Mouse (Mus musculus) forebrain, embryonic 14.5 days (tissue): ENCODE results near the gene Rbp1. TPM values are rescaled to one million over a fixed set of nuclear protein-coding genes. Genes with fewer than 3 reads are reported as not detected.
A peak's percentile ranks its signal among the peaks of the same experiment; 100 is the strongest.

Experiments
- ATAC-seq: fragments of 200-750 bp; cut with Nextera tagmentation; 2 replicates; pipeline ENCODE4 v1.8.0; 2017; ENCODE audit warnings: mild to moderate bottlenecking, moderate library complexity
- DNase-seq: peaks from one replicate; pipeline ENCODE4 v3.0.0-alpha.2; 2015; ENCODE audit warnings: low spot score
- H3K27ac ChIP-seq: fragments of 300-500 bp; sonication (generic); 2 replicates; pipeline ENCODE4 v1.5.1; 2014; ENCODE audit warnings: low read depth, mild to moderate bottlenecking, control low read depth, low read length, moderate library complexity
- H3K27me3 ChIP-seq: fragments of 300-500 bp; sonication (generic); replicated peaks from 2 replicates; pipeline ENCODE4 v1.6.1; 2014; ENCODE audit warnings: low read length, control low read depth, mixed read lengths; ENCODE audit not compliant: control insufficient read depth, insufficient read depth
- H3K36me3 ChIP-seq: fragments of 300-500 bp; sonication (generic); 2 replicates; pipeline ENCODE4 v1.6.1; 2014; ENCODE audit warnings: low read length, control low read depth; ENCODE audit not compliant: control insufficient read depth, insufficient read depth
- H3K4me1 ChIP-seq: fragments of 300-500 bp; sonication (generic); 2 replicates; pipeline ENCODE4 v1.6.1; 2014; ENCODE audit warnings: antibody characterized with exemption, low read length, control low read depth; ENCODE audit not compliant: control insufficient read depth, insufficient read depth
- H3K4me2 ChIP-seq: fragments of 300-500 bp; sonication (generic); 2 replicates; pipeline ENCODE4 v1.6.1; 2014; ENCODE audit warnings: mild to moderate bottlenecking, control low read depth, low read length
- H3K4me3 ChIP-seq: fragments of 300-500 bp; sonication (generic); 2 replicates; pipeline ENCODE4 v1.5.1; 2014; ENCODE audit warnings: low read depth, low read length, control low read depth
- H3K9ac ChIP-seq: fragments of 300-500 bp; sonication (generic); 2 replicates; pipeline ENCODE4 v1.6.1; 2014; ENCODE audit warnings: mild to moderate bottlenecking, low read length, control low read depth, moderate library complexity
- H3K9me3 ChIP-seq: fragments of 300-500 bp; sonication (generic); replicated peaks from 2 replicates; pipeline ENCODE4 v1.6.1; 2016; ENCODE audit warnings: low read length, control low read depth, mixed read lengths; ENCODE audit not compliant: control insufficient read depth
- WGBS: fragments of 180-500 bp; shearing (Covaris S2); extraction: QIAGEN DNeasy Blood & Tissue Kit; methylation state at CpG from one replicate; pipeline ENCODE4 v1.1.7; 2014; 5-methylcytosine and 5-hydroxymethylcytosine counted together
- polyA plus RNA-seq: library from polyadenylated mRNA; unstranded; fragments of >200 nt; fragmentation: Nextera tagmentation; extraction: Ambion mirVana; gene quantifications from 2 replicates; pipeline ENCODE4 v1.2.1, GENCODE M21; 2014

Gene Rbp1
- polyA plus RNA-seq, 1 experiment from 2014 or later, result 66.1 TPM

GRCm38 (mm10) chr9:98430528-98430927 is 7.8 kb downstream of the Rbp1 start:
- DNase-seq, result no peak
- Histone ChIP-seq H3K4me1 (peaks cover 14% of the 10 kb centered on the region), H3K9ac (no peak overlapping the region), H3K27ac (no peak overlapping the region), H3K9me3 (no peaks in the 10 kb centered on the region), H3K36me3 (no peaks in the 10 kb centered on the region), H3K27me3 (no peaks in the 10 kb centered on the region), H3K4me3 (no peak overlapping the region), H3K4me2 (no peak overlapping the region)
- 80% methylated on average over 3 of the region's 3 CpGs for WGBS
- ATAC-seq, result no peak

DNA sequence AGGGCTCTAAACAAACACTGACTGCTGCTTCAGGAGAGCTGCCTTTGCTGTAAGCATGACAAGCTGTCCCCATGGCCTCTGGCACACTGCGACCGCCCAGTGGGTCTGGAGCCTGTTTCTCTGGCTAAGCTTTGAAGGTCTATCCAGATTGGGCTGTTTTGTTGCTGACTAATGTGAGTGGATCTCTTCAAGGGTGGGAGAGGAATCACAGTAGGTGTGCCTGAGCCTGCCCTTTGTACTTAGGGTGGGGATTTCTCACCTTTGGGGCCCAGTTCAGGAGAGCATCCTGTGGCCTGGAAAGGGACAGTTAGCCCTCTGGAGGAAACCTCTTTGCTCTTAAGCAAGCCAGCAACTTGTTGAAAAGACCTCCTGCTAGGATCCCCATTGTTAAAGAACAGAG is 10.3 kb downstream of the Rbp1 start:
- WGBS, result 37% methylated on average over 2 of the region's 2 CpGs
- H3K27me3 ChIP-seq, result no peaks in the 10 kb centered on the region
- no peak for ATAC-seq
- H3K27ac ChIP-seq, result no peak overlapping the region
- DNase-seq, result no peak
- no peak overlapping the region for H3K4me2 ChIP-seq
- H3K4me3 ChIP-seq, result no peak overlapping the region
- no peaks in the 10 kb centered on the region for H3K9me3 ChIP-seq
- no peak overlapping the region for H3K9ac ChIP-seq
- no peaks in the 10 kb centered on the region for H3K36me3 ChIP-seq
- H3K4me1 ChIP-seq, result peaks cover 11% of the 10 kb centered on the region

DNA sequence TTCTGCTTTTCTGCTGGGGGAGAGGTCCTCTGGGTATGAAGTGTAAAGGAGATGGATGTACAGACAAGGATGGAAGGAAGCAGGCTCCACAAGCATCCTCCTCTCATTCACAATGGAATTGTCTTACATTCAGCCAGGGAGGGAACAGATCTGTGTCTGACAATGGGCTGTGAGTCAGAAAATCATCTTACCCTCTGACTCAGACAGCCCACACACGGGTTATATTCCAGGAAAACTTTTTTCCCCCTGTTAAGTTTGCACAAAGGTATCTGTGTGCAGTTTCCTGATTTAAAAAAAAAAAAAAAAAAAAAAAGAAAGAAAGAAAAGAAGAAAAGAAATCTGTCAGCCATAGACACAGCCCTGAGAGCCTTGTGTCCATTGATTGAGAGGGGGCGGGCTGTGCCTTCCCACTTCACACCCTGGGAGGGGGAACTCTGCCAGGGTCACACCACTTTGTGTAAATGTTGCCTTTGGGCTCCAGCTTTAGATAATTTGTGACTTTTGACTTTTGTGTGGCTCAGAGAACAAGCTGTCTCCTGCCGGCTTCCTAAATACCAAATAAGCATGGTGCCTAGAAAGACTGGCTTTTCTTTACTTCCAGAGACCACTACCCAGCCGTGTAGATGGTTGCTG is 11.3 kb downstream of the Rbp1 start:
- DNase-seq (no peak), ATAC-seq (no peak)
- H3K27ac ChIP-seq, result no peak overlapping the region
- peaks cover 10% of the 10 kb centered on the region for H3K4me1 ChIP-seq
- H3K9me3 ChIP-seq, result no peaks in the 10 kb centered on the region
- H3K4me2 ChIP-seq, result no peak overlapping the region
- WGBS, result 23% methylated on average over 4 of the region's 4 CpGs
- no peaks in the 10 kb centered on the region for H3K27me3 ChIP-seq
- H3K4me3 ChIP-seq, result no peak overlapping the region
- no peaks in the 10 kb centered on the region for H3K36me3 ChIP-seq
- H3K9ac ChIP-seq, result no peak overlapping the region

GRCm38 (mm10) chr9:98437819-98438218 is 15.1 kb downstream of the Rbp1 start:
- Histone ChIP-seq H3K27ac (no peak overlapping the region), H3K36me3 (no peaks in the 10 kb centered on the region), H3K4me2 (no peak overlapping the region), H3K9me3 (no peaks in the 10 kb centered on the region), H3K27me3 (no peaks in the 10 kb centered on the region), H3K9ac (no peak overlapping the region), H3K4me1 (no peaks in the 10 kb centered on the region), H3K4me3 (no peak overlapping the region)
- WGBS, result 92% methylated on average over 4 of the region's 4 CpGs
- ATAC-seq (no peak), DNase-seq (no peak)

- no peaks in the 10 kb centered on the region for H3K9me3 ChIP-seq
- WGBS, result 74% methylated on average over 3 of the region's 3 CpGs
- H3K36me3 ChIP-seq, result no peaks in the 10 kb centered on the region
Observed at GRCm38 (mm10) chr9:98439091-98439490, 16.3 kb downstream of the Rbp1 start.

DNA sequence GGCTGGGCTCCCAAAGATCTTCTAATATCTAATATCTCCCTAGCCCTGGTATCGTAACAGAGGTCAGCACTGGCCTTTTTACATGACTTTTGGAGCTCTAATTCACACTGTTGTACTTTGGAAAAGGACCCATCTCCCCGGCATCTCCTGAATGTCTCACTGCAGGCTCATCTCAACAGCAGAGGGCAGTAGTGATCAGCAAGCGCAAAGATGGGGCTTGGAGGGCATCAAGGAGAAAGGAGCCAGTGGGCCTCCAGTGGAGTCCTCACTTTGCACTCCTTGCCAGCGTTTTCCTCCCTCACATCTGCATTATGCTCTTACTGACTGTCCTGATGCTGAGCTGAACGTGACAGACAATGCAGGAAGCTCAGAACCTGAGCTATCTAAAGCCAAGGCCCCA is 19.9 kb downstream of the Rbp1 start:
- H3K9ac ChIP-seq, result no peak overlapping the region
- H3K9me3 ChIP-seq, result no peaks in the 10 kb centered on the region
- no peak overlapping the region for H3K27ac ChIP-seq
- H3K4me2 ChIP-seq, result no peak overlapping the region
- H3K4me3 ChIP-seq, result no peak overlapping the region
- 36% methylated on average over 5 of the region's 5 CpGs for WGBS
- no peaks in the 10 kb centered on the region for H3K4me1 ChIP-seq
- 0 out of 2 replicates have a peak, but pooled peaks cover 4% of the 10 kb centered on the region for H3K36me3 ChIP-seq
- ATAC-seq (peak; percentile 34; the same call in 1 of the 2 replicates), DNase-seq (peak; percentile 65)
- no peaks in the 10 kb centered on the region for H3K27me3 ChIP-seq

More at GRCm38 (mm10) chr9:98439091-98439490, 16.3 kb downstream of the Rbp1 start:
- no peaks in the 10 kb centered on the region for H3K27me3 ChIP-seq
- H3K4me2 ChIP-seq, result no peak overlapping the region
- no peak overlapping the region for H3K9ac ChIP-seq
- H3K27ac ChIP-seq, result no peak overlapping the region
- no peak overlapping the region for H3K4me3 ChIP-seq
- H3K4me1 ChIP-seq, result no peaks in the 10 kb centered on the region
- no peak for DNase-seq
- ATAC-seq, result no peak

DNA sequence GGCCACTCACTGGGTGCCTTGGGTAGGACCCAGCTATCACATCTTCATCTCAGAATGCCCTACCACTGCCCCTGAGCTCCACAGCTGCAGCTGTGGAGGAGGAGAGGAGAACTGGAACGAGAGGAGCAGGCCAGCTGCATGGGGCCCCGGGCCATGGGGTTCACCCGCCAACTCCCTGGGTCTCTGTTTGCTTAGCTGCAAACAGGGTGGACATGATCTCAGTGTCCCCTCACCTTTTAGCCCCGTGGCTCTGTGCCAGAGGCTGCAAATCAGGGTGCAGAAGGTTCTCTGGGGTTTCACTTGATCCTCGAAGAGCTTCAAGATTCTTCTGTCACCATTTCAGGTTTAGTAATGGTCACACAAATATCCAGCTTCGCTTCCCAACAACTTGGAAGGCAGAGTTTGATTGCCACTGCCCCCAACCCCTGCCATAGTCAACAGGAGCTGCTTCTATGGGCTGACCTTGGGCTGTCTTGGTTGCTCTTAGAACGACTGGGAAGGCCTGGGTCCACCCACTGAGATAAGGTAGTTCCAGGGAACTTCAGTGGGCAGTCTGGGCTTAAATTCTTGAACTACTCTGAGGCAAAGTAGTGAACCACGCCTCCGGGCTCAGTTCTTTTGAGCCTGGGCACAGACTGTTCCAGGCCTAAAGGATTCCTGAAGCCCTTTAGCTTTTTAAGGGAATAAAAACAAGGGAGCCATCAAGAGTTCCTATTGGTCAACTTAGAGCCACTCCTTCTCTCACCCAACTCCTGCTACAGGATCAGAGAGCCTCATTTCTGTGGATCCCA is 22.8 kb downstream of the Rbp1 start:
- Histone ChIP-seq H3K27ac (no peak overlapping the region), H3K27me3 (no peaks in the 10 kb centered on the region), H3K9me3 (no peaks in the 10 kb centered on the region), H3K4me1 (no peaks in the 10 kb centered on the region), H3K36me3 (0 out of 2 replicates have a peak, but pooled peaks cover 4% of the 10 kb centered on the region), H3K4me2 (no peak overlapping the region), H3K9ac (no peak overlapping the region), H3K4me3 (no peak overlapping the region)
- 85% methylated on average over 9 of the region's 9 CpGs for WGBS
- ATAC-seq, result no peak
- no peak for DNase-seq

GRCm38 (mm10) chr9:98450976-98451375 is 28.2 kb downstream of the Rbp1 start:
- 53% methylated on average over 1 of the region's 1 CpGs for WGBS
- peak; percentile 66 for DNase-seq

DNA sequence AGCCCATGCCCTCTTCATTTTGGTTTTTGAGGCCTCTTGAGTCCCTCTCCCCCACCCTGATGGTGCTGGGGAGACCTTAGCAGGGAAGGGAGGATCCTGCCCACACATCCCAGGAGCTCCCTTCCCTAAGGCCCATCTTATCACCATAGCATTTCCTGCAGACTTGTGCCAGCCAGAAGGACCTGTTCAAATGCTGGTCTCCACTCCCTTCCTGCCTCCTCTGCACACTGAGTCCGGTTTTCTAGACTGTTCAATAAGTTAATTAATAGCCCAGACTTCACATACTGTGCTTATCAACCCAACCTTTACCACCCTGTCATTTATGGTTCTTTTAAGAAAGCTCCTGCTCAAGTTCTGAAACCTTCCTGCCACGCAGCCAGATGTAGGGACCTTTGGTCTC is 43.9 kb downstream of the Rbp1 start:
- Histone ChIP-seq H3K27ac (no peak overlapping the region), H3K4me2 (no peak overlapping the region), H3K9me3 (no peaks in the 10 kb centered on the region), H3K4me1 (no peaks in the 10 kb centered on the region), H3K27me3 (no peaks in the 10 kb centered on the region), H3K9ac (no peak overlapping the region), H3K4me3 (no peak overlapping the region), H3K36me3 (no peaks in the 10 kb centered on the region)
- ATAC-seq (no peak), DNase-seq (no peak)
- WGBS, result 73% methylated on average over 2 of the region's 2 CpGs

More at GRCm38 (mm10) chr9:98450976-98451375, 28.2 kb downstream of the Rbp1 start:
- H3K9ac ChIP-seq, result no peak overlapping the region
- H3K27me3 ChIP-seq, result no peaks in the 10 kb centered on the region
- H3K9me3 ChIP-seq, result no peaks in the 10 kb centered on the region
- H3K4me3 ChIP-seq, result no peak overlapping the region
- H3K27ac ChIP-seq, result no peak overlapping the region
- H3K4me2 ChIP-seq, result no peak overlapping the region
- H3K4me1 ChIP-seq, result no peaks in the 10 kb centered on the region
- peak; percentile 75 for ATAC-seq
- 0 out of 2 replicates have a peak, but pooled peaks cover 4% of the 10 kb centered on the region for H3K36me3 ChIP-seq
